Mouse (Mus musculus) liver, adult 2 months (tissue): ENCODE data around the gene Atp6v1c2.

Experiments
- CTCF ChIP-seq: fragments of 200-500 bp; IDR thresholded peaks from 2 replicates; pipeline ENCODE4 v1.5.1; 2011; ENCODE audit warnings: low read depth, low read length, control low read depth
- POLR2A ChIP-seq: fragments of 200-500 bp; IDR thresholded peaks from 2 replicates; pipeline ENCODE4 v1.6.1; 2011; ENCODE audit warnings: low read length, control low read depth; ENCODE audit not compliant: insufficient read depth; ENCODE audit errors: extremely low read depth

DNA sequence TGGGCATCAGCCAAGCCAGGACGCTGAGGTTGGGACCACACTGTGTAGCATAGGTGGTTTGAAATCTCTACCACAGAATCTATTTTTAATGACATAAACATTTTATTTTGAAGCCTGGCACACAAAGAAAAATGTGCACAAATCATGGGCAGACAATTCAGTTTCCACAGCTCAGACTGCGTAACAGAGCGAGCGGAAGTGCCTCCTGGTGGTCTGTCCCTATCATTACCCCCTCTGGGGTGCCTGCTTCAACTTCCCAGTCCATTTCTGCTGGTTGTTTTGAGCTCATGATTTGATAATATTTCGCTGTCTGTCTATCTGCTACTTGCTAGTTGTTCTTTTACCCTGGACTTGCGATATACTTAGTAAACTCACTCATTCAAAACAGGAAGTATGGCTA lies 73.6 kb downstream of the Atp6v1c2 start:
- TF ChIP-seq CTCF (no peak), POLR2A (no peak)
